Mouse (Mus musculus) layer of hippocampus, adult 18-20 months (tissue): Measurements from ENCODE around the gene Asap2. TPM values are rescaled to one million over a fixed set of nuclear protein-coding genes. Genes with fewer than 3 reads are reported as not detected.
A peak's percentile ranks its signal among the peaks of the same experiment; 100 is the strongest.

ENCODE experiments used
- DNase-seq, 2 experiments: peaks; one replicate each; pipeline ENCODE4 v3.0.0; 2022; ENCODE audit warnings: low spot score in 2 of 2
- total RNA-seq, 2 experiments: library from RNA; stranded (reverse); gene quantifications; 2 replicates each; pipeline ENCODE4 v1.2.3; 2021

The Asap2 gene
- total RNA-seq, 2 experiments from 2014 or later = 38.3 to 40.0 TPM

- DNase-seq = no peak
Measured at GRCm38 (mm10) chr12:21132537-21132936, 142.3 kb downstream of the Asap2 start.

GRCm38 (mm10) chr12:21133031-21133430 lies 142.8 kb downstream of the Asap2 start:
- DNase-seq = no peak

GRCm38 (mm10) chr12:21133972-21134859 lies 144.0 kb downstream of the Asap2 start:
- no peak for DNase-seq

- DNase-seq = no peak
Measured at GRCm38 (mm10) chr12:21135651-21136461, 145.6 kb downstream of the Asap2 start.

- DNase-seq = peak in 1 of 2 experiments; percentile 63
Measured at GRCm38 (mm10) chr12:21136462-21136751, 146.1 kb downstream of the Asap2 start.

GRCm38 (mm10) chr12:21139560-21139959 lies 149.3 kb downstream of the Asap2 start:
- no peak for DNase-seq

- DNase-seq = peak; percentile 52 to 79
Measured at GRCm38 (mm10) chr12:21140153-21140552, 149.9 kb downstream of the Asap2 start.

GRCm38 (mm10) chr12:21140741-21141308 lies 150.6 kb downstream of the Asap2 start:
- no peak for DNase-seq

GRCm38 (mm10) chr12:21141691-21142300 lies 151.5 kb downstream of the Asap2 start:
- no peak for DNase-seq

- no peak for DNase-seq
Measured at GRCm38 (mm10) chr12:21142489-21143254, 152.4 kb downstream of the Asap2 start.

- DNase-seq = no peak
Measured at GRCm38 (mm10) chr12:21144602-21145001, 154.3 kb downstream of the Asap2 start.

GRCm38 (mm10) chr12:21145050-21145449 lies 154.8 kb downstream of the Asap2 start:
- no peak for DNase-seq

- no peak for DNase-seq
Measured at GRCm38 (mm10) chr12:21146826-21147225, 156.6 kb downstream of the Asap2 start.

GRCm38 (mm10) chr12:21153279-21153707 lies 163.0 kb downstream of the Asap2 start:
- peak; percentile 63 to 90 for DNase-seq

- no peak for DNase-seq
Measured at GRCm38 (mm10) chr12:21155062-21155461, 164.8 kb downstream of the Asap2 start.

- no peak for DNase-seq
Measured at GRCm38 (mm10) chr12:21159304-21159703, 169.0 kb downstream of the Asap2 start.

- peak in 1 of 2 experiments; percentile 53 for DNase-seq
Measured at GRCm38 (mm10) chr12:21160327-21160828, 170.1 kb downstream of the Asap2 start.

GRCm38 (mm10) chr12:21161841-21162240 lies 171.6 kb downstream of the Asap2 start:
- DNase-seq = no peak

GRCm38 (mm10) chr12:21163706-21164105 lies 173.4 kb downstream of the Asap2 start:
- DNase-seq = no peak

- DNase-seq = no peak
Measured at GRCm38 (mm10) chr12:21164251-21164650, 174.0 kb downstream of the Asap2 start.
